Mouse (Mus musculus) CH12.LX (cell line): Measurements from ENCODE around the gene Gtf3c1. TPM values are rescaled to one million over a fixed set of nuclear protein-coding genes. Genes with fewer than 3 reads are reported as not detected.

Experiments used
- DNase-seq: peaks from one replicate; pipeline ENCODE4 v3.0.0-alpha.2; 2013; ENCODE audit errors: extremely low read depth
- H3K27ac ChIP-seq: 2 replicates; pipeline ENCODE4 v1.5.1; 2012; ENCODE audit warnings: low read depth, mild to moderate bottlenecking, control low read depth, moderate library complexity; ENCODE audit not compliant: insufficient read depth
- H3K27me3 ChIP-seq: replicated peaks from 2 replicates; pipeline ENCODE3; 2012; ENCODE audit warnings: inconsistent platforms
- H3K36me3 ChIP-seq, 2 experiments: replicated peaks in 1 of 2; 2 replicates each; pipeline versions ENCODE3 to v1.6.1; 2012; ENCODE audit warnings: inconsistent platforms in 1 of 2, low read length in 1 of 2, mild to moderate bottlenecking in 1 of 2, mixed read lengths in 1 of 2, moderate library complexity in 1 of 2; ENCODE audit not compliant: control insufficient read depth in 1 of 2, insufficient read depth in 1 of 2
- H3K4me1 ChIP-seq, 2 experiments: 2 replicates each; pipeline ENCODE4 v1.6.1; 2012; ENCODE audit warnings: inconsistent platforms in 1 of 2, moderate library complexity in 1 of 2; ENCODE audit not compliant: insufficient read depth in 2 of 2, control insufficient read depth in 1 of 2
- H3K4me2 ChIP-seq: 2 replicates; pipeline ENCODE4 v1.6.1; 2012; ENCODE audit warnings: low read depth, mild to moderate bottlenecking, control low read depth; ENCODE audit not compliant: poor library complexity, insufficient read depth, severe bottlenecking
- H3K4me3 ChIP-seq, 3 experiments: fragments of 150-350 bp in 1 of 3; sonication (generic) in 1 of 3; replicated peaks in 1 of 3; 2 replicates each; pipeline versions ENCODE3 to v1.5.1; 2011 to 2012; ENCODE audit warnings: low read depth in 2 of 3, low read length in 2 of 3, mild to moderate bottlenecking in 2 of 3, moderate library complexity in 2 of 3, control low read depth in 1 of 3, improper control_type of control experiment in 1 of 3, inconsistent platforms in 1 of 3, mixed read lengths in 1 of 3; ENCODE audit not compliant: poor library complexity in 1 of 3
- H3K79me2 ChIP-seq: replicated peaks from 2 replicates; pipeline ENCODE4 v1.6.1; 2012; ENCODE audit warnings: mild to moderate bottlenecking, moderate library complexity; ENCODE audit not compliant: control insufficient read depth, poor library complexity, insufficient read depth, severe bottlenecking; ENCODE audit errors: extremely low read depth
- H3K9ac ChIP-seq: 2 replicates; pipeline ENCODE4 v1.6.1; 2012; ENCODE audit warnings: low read depth, mild to moderate bottlenecking, control low read depth, moderate library complexity; ENCODE audit not compliant: insufficient read depth
- H3K9me3 ChIP-seq: replicated peaks from 2 replicates; pipeline ENCODE3; 2012; ENCODE audit warnings: low read length, inconsistent platforms, mixed read lengths
- BHLHE40 ChIP-seq: IDR thresholded peaks from 2 replicates; pipeline ENCODE4 v1.6.1; 2011; ENCODE audit warnings: mild to moderate bottlenecking, low read depth, low read length, improper control_type of control experiment
- CTCF ChIP-seq, 2 experiments: IDR thresholded peaks in 1 of 2; conservative IDR thresholded peaks in 1 of 2; 2 replicates each; pipeline ENCODE4 v1.5.1; 2011 to 2012; ENCODE audit warnings: low read depth in 2 of 2, low read length in 2 of 2, improper control_type of control experiment in 1 of 2, inconsistent platforms in 1 of 2, mild to moderate bottlenecking in 1 of 2, moderate library complexity in 1 of 2
- ETS1 ChIP-seq: conservative IDR thresholded peaks from 2 replicates; pipeline ENCODE4 v1.6.1; 2012; ENCODE audit warnings: low read depth, mild to moderate bottlenecking, inconsistent platforms, low read length, improper control_type of control experiment, moderate library complexity
- GABPA ChIP-seq: IDR thresholded peaks from 2 replicates; pipeline ENCODE4 v1.6.1; 2012; ENCODE audit warnings: low read depth, low read length, improper control_type of control experiment, inconsistent platforms; ENCODE audit not compliant: insufficient replicate concordance
- JUN ChIP-seq: IDR thresholded peaks from 2 replicates; pipeline ENCODE4 v1.6.1; 2011; ENCODE audit warnings: low read depth, mild to moderate bottlenecking, low read length, improper control_type of control experiment, moderate library complexity; ENCODE audit not compliant: insufficient read depth
- JUND ChIP-seq: conservative IDR thresholded peaks from 2 replicates; pipeline ENCODE4 v1.6.1; 2011; ENCODE audit warnings: low read depth, low read length, improper control_type of control experiment
- KAT2A ChIP-seq: IDR thresholded peaks from 2 replicates; pipeline ENCODE4 v1.6.1; 2012; ENCODE audit warnings: low read length, improper control_type of control experiment, inconsistent platforms; ENCODE audit not compliant: insufficient replicate concordance
- MXI1 ChIP-seq: IDR thresholded peaks from 2 replicates; pipeline ENCODE4 v1.6.1; 2011; ENCODE audit warnings: mild to moderate bottlenecking, low read depth, low read length, improper control_type of control experiment
- MYC ChIP-seq: IDR thresholded peaks from 2 replicates; pipeline ENCODE4 v1.6.1; 2011; ENCODE audit warnings: low read depth, mild to moderate bottlenecking, improper control_type of control experiment, low read length
- NRF1 ChIP-seq: IDR thresholded peaks from 2 replicates; pipeline ENCODE4 v1.6.1; 2014; ENCODE audit warnings: low read depth, mild to moderate bottlenecking, inconsistent platforms, low read length, improper control_type of control experiment, moderate library complexity
- PAX5 ChIP-seq: IDR thresholded peaks from 2 replicates; pipeline ENCODE4 v1.6.1; 2012; ENCODE audit warnings: low read length, inconsistent platforms, mixed read lengths
- POLR2A ChIP-seq: IDR thresholded peaks from 2 replicates; pipeline ENCODE4 v1.6.1; 2011; ENCODE audit warnings: low read depth, mild to moderate bottlenecking, improper control_type of control experiment, low read length
- RAD21 ChIP-seq: IDR thresholded peaks from 2 replicates; pipeline ENCODE4 v1.6.1; 2011; ENCODE audit warnings: low read depth, mild to moderate bottlenecking, low read length, improper control_type of control experiment, moderate library complexity
- SMC3 ChIP-seq: IDR thresholded peaks from 2 replicates; pipeline ENCODE4 v1.6.1; 2011; ENCODE audit warnings: low read depth, low read length, improper control_type of control experiment
- TCF12 ChIP-seq: IDR thresholded peaks from 2 replicates; pipeline ENCODE4 v1.6.1; 2014; ENCODE audit warnings: low read depth, mild to moderate bottlenecking, inconsistent platforms, low read length, improper control_type of control experiment
- USF1 ChIP-seq: IDR thresholded peaks from 2 replicates; pipeline ENCODE4 v1.6.1; 2014; ENCODE audit warnings: low read depth, mild to moderate bottlenecking, inconsistent platforms, low read length, improper control_type of control experiment
- USF2 ChIP-seq: conservative IDR thresholded peaks from 2 replicates; pipeline ENCODE4 v1.6.1; 2011; ENCODE audit warnings: low read depth, low read length, improper control_type of control experiment
- ZKSCAN1 ChIP-seq: IDR thresholded peaks from 2 replicates; pipeline ENCODE4 v1.6.1; 2012; ENCODE audit warnings: low read depth, inconsistent platforms, low read length, improper control_type of control experiment, borderline replicate concordance
- dilution Hi-C: fragments of 300-500 bp; cut with MboI; formaldehyde crosslinking; loops from 2 replicates; pipeline ENCODE4 v1.14.3; 2020; ENCODE audit warnings: low sequenced_read_pairs; ENCODE audit not compliant: extremely low pct_unique_long_range_greater_than_20kb, extremely low pct_ligation_motif_present
- in situ Hi-C: fragments of 300-500 bp; cut with MboI; formaldehyde crosslinking; loops from 3 replicates; pipeline ENCODE4 v1.14.3; 2019; ENCODE audit warnings: low sequenced_read_pairs, low pct_ligation_motif_present, low pct_unique_long_range_greater_than_20kb, mixed read lengths
- polyA plus RNA-seq: library from polyadenylated mRNA; unstranded; fragments of >175 nt; gene quantifications from 2 replicates; pipeline ENCODE4 v1.2.1, GENCODE M21; 2012; ENCODE audit warnings: low read depth; ENCODE audit not compliant: insufficient read length
- total RNA-seq, 2 experiments: library from RNA; depleted of rRNA; stranded (reverse); fragments of 300-350 nt in 1 of 2; fragments of >200 nt in 1 of 2; gene quantifications; 2 replicates each; pipeline ENCODE4 v1.2.3; 2012 to 2014

The Gtf3c1 gene
- total and polyA plus RNA-seq, 3 experiments = 20.2 to 48.4 (median 46.8) TPM

DNA sequence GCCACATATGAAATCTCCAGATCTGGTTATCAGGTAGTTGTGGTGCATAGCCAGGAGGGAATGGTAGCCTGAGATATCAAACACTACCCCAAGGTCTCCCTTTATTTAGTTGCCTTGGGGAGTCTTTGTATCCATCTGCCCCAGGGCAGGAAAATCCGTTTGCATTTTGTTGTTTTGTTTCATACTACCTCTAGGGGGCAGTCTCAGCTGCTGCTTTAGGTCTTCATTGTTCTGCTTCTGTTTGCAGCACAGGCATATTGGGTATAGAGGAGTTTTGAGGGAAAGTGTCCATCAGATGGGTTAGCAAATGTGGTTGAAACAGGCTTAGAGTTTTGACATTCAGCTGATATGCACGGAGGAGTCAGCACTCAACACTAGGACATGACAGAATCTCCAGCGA lies 40.6 kb upstream of the Gtf3c1 start:
- Histone ChIP-seq H3K4me3 (no peak overlapping the region), H3K9ac (no peak overlapping the region), H3K27ac (no peak overlapping the region), H3K79me2 (no peaks in the 10 kb centered on the region), H3K9me3 (no peaks in the 10 kb centered on the region), H3K36me3 (no peaks in the 10 kb centered on the region), H3K4me1 (no peaks in the 10 kb centered on the region)
- DNase-seq = peak; percentile 45
- in situ Hi-C loops (no loop called here), dilution Hi-C loops (no loop called here)
- TF ChIP-seq GABPA (no peak), MYC (no peak), TCF12 (no peak), RAD21 (peak; percentile 73), ETS1 (no peak), KAT2A (no peak), POLR2A (no peak), USF1 (no peak), BHLHE40 (no peak), USF2 (no peak), JUND (no peak), NRF1 (no peak), CTCF (conservative IDR thresholded peaks at IDR 0.05 in 1 of 2, IDR thresholded peaks at IDR 0.05 in 1 of 2; ENCODE audit: low read depth in 2 of 2, low read length in 2 of 2) (peak; percentile 64 to 73), JUN (no peak), ZKSCAN1 (no peak), SMC3 (peak; percentile 50), MXI1 (no peak)
- TF ChIP-seq, all 38 proteins: peak for 3
- Histone ChIP-seq H3K4me2 (no peak overlapping the region), H3K27me3 (no peaks in the 10 kb centered on the region)

DNA sequence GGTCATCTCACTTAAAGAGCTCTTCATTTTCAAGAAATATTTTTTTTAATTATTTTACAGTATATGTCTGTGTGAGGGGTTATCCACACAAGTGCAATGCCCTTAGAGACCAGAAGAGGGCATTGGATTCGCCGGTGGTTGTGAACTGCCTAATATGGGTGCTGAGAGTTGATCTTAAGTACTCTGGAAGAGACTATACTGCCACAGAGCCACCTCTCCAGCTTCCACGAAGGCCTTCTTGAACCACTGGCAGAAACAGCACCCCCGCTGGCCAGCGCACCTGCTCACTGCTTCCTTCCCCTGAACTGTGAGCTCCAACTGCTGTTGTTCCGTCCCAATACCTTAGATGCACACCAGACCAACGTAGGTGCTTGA lies 39.7 kb upstream of the Gtf3c1 start:
- no peak overlapping the region for H3K4me2 ChIP-seq
- H3K4me3 ChIP-seq = no peak overlapping the region
- dilution Hi-C loops (no loop called here), in situ Hi-C loops (no loop called here)
- H3K27ac ChIP-seq = no peak overlapping the region
- H3K4me1 ChIP-seq = no peaks in the 10 kb centered on the region
- no peak overlapping the region for H3K9ac ChIP-seq
- no peaks in the 10 kb centered on the region for H3K36me3 ChIP-seq
- no peaks in the 10 kb centered on the region for H3K9me3 ChIP-seq
- H3K27me3 ChIP-seq = no peaks in the 10 kb centered on the region
- no peaks in the 10 kb centered on the region for H3K79me2 ChIP-seq
- peak; percentile 31 for DNase-seq
- peak; percentile 56 to 58 for TF ChIP-seq CTCF (conservative IDR thresholded peaks at IDR 0.05 in 1 of 2, IDR thresholded peaks at IDR 0.05 in 1 of 2; ENCODE audit: low read depth in 2 of 2, low read length in 2 of 2)
- TF ChIP-seq SMC3 = peak; percentile 29; the same call in 1 of the 2 replicates
- no peak for TF ChIP-seq PAX5
